Mouse (Mus musculus): ENCODE results near the gene Itgav. TPM values are rescaled to one million over a fixed set of nuclear protein-coding genes. Genes with fewer than 3 reads are reported as not detected.
"Not testable (repeated sequence)": the region's sequence is repeated elsewhere in the genome, so short reads cannot be mapped to it uniquely, and the experiment has no call there.

The Itgav gene
- polyA plus RNA-seq, 1 experiment from 2014 or later, result 13.9 TPM

GRCm38 (mm10) chr2:83692651-83693545, 31.3 kb upstream of the Itgav start:
- Histone ChIP-seq H3K9me3 (replicated peaks) (no peaks in the 10 kb centered on the region), H3K36me3 (no peaks in the 10 kb centered on the region), H3K4me2 (no peak overlapping the region), H3K4me1 (replicated peaks) (no peaks in the 10 kb centered on the region), H3K27me3 (no peaks in the 10 kb centered on the region), H3K4me3 (replicated peaks) (no peak overlapping the region), H3K27ac (no peak overlapping the region), H3K9ac (no peak overlapping the region)
- no peak for DNase-seq
- WGBS (ENCODE audit: insufficient replicate concordance), result 54% methylated on average over 10 of the region's 10 CpGs
- ATAC-seq (ENCODE audit: low read depth), result no peak

GRCm38 (mm10) chr2:83694061-83694460, 30.1 kb upstream of the Itgav start:
- WGBS (ENCODE audit: insufficient replicate concordance), result 73% methylated on average over 7 of the region's 7 CpGs
- no peaks in the 10 kb centered on the region for H3K36me3 ChIP-seq
- H3K27ac ChIP-seq, result no peak overlapping the region
- H3K27me3 ChIP-seq, result no peaks in the 10 kb centered on the region
- DNase-seq, result no peak
- no peaks in the 10 kb centered on the region for H3K9me3 ChIP-seq (replicated peaks)
- H3K4me2 ChIP-seq, result no peak overlapping the region
- ATAC-seq (ENCODE audit: low read depth), result no peak
- H3K4me1 ChIP-seq (replicated peaks), result no peaks in the 10 kb centered on the region
- no peak overlapping the region for H3K9ac ChIP-seq
- H3K4me3 ChIP-seq (replicated peaks), result no peak overlapping the region

GRCm38 (mm10) chr2:83695345-83696247, 28.6 kb upstream of the Itgav start:
- Histone ChIP-seq H3K27ac (no peak overlapping the region), H3K9ac (no peak overlapping the region), H3K9me3 (replicated peaks) (no peaks in the 10 kb centered on the region), H3K36me3 (no peaks in the 10 kb centered on the region), H3K4me3 (replicated peaks) (no peak overlapping the region), H3K4me1 (replicated peaks) (no peaks in the 10 kb centered on the region), H3K27me3 (no peaks in the 10 kb centered on the region), H3K4me2 (no peak overlapping the region)
- ATAC-seq (ENCODE audit: low read depth) (no peak), DNase-seq (no peak)
- whole genome bisulfite sequencing (ENCODE audit: insufficient replicate concordance), result 52% methylated on average over 11 of the region's 11 CpGs

GRCm38 (mm10) chr2:83698484-83698883, 25.7 kb upstream of the Itgav start:
- Histone ChIP-seq H3K27me3 (no peaks in the 10 kb centered on the region), H3K4me2 (no peak overlapping the region), H3K9me3 (replicated peaks) (no peaks in the 10 kb centered on the region), H3K36me3 (no peaks in the 10 kb centered on the region), H3K27ac (no peak overlapping the region), H3K4me3 (replicated peaks) (no peak overlapping the region), H3K4me1 (replicated peaks) (0 out of 2 replicates have a peak, but pooled peaks cover 6% of the 10 kb centered on the region), H3K9ac (no peak overlapping the region)
- 23% methylated on average over 1 of the region's 1 CpGs for WGBS (ENCODE audit: insufficient replicate concordance)
- ATAC-seq (ENCODE audit: low read depth) (no peak), DNase-seq (no peak)

GRCm38 (mm10) chr2:83699324-83699723, 24.9 kb upstream of the Itgav start:
- Histone ChIP-seq H3K4me1 (replicated peaks) (0 out of 2 replicates have a peak, but pooled peaks cover 6% of the 10 kb centered on the region), H3K9ac (no peak overlapping the region), H3K27ac (no peak overlapping the region), H3K9me3 (replicated peaks) (no peaks in the 10 kb centered on the region), H3K36me3 (no peaks in the 10 kb centered on the region), H3K4me2 (no peak overlapping the region), H3K27me3 (no peaks in the 10 kb centered on the region), H3K4me3 (replicated peaks) (no peak overlapping the region)
- DNase-seq (no peak), ATAC-seq (ENCODE audit: low read depth) (no peak)
- 31% methylated on average over 1 of the region's 1 CpGs for WGBS (ENCODE audit: insufficient replicate concordance)

- H3K36me3 ChIP-seq, result no peaks in the 10 kb centered on the region
- no peak overlapping the region for H3K27ac ChIP-seq
- H3K9ac ChIP-seq, result no peak overlapping the region
- ATAC-seq (ENCODE audit: low read depth) (no peak), DNase-seq (no peak)
- no peaks in the 10 kb centered on the region for H3K27me3 ChIP-seq
- H3K4me2 ChIP-seq, result no peak overlapping the region
- H3K4me3 ChIP-seq (replicated peaks), result no peak overlapping the region
- 54% methylated on average over 4 of the region's 4 CpGs for WGBS (ENCODE audit: insufficient replicate concordance)
- H3K4me1 ChIP-seq (replicated peaks), result 0 out of 2 replicates have a peak, but pooled peaks cover 6% of the 10 kb centered on the region
- H3K9me3 ChIP-seq (replicated peaks), result no peaks in the 10 kb centered on the region
These were observed 23.5 kb upstream of the Itgav start for GRCm38 (mm10) chr2:83700667-83701066.

GRCm38 (mm10) chr2:83702411-83702810, 21.8 kb upstream of the Itgav start:
- H3K4me3 ChIP-seq (replicated peaks), result no peak overlapping the region
- 75% methylated on average over 7 of the region's 7 CpGs for WGBS (ENCODE audit: insufficient replicate concordance)
- H3K36me3 ChIP-seq, result no peaks in the 10 kb centered on the region
- H3K4me1 ChIP-seq (replicated peaks), result peaks cover 12% of the 10 kb centered on the region; the same call in 1 of the 2 replicates
- no peak overlapping the region for H3K9ac ChIP-seq
- H3K4me2 ChIP-seq, result no peak overlapping the region
- no peak overlapping the region for H3K27ac ChIP-seq
- DNase-seq, result no peak
- no peaks in the 10 kb centered on the region for H3K9me3 ChIP-seq (replicated peaks)
- no peaks in the 10 kb centered on the region for H3K27me3 ChIP-seq
- no peak for ATAC-seq (ENCODE audit: low read depth)

- ATAC-seq (ENCODE audit: low read depth), result no peak
- H3K4me1 ChIP-seq (replicated peaks), result peaks cover 15% of the 10 kb centered on the region; the same call in 1 of the 2 replicates
- H3K4me3 ChIP-seq (replicated peaks), result no peak overlapping the region
- WGBS (ENCODE audit: insufficient replicate concordance), result 27% methylated on average over 9 of the region's 9 CpGs
- no peak overlapping the region for H3K4me2 ChIP-seq
- H3K36me3 ChIP-seq, result no peaks in the 10 kb centered on the region
- no peak overlapping the region for H3K9ac ChIP-seq
- H3K27me3 ChIP-seq, result no peaks in the 10 kb centered on the region
- no peaks in the 10 kb centered on the region for H3K9me3 ChIP-seq (replicated peaks)
- H3K27ac ChIP-seq, result no peak overlapping the region
- no peak for DNase-seq
These were observed 18.5 kb upstream of the Itgav start for GRCm38 (mm10) chr2:83705580-83706158.

GRCm38 (mm10) chr2:83709896-83710524, 14.2 kb upstream of the Itgav start:
- H3K4me2 ChIP-seq, result no peak overlapping the region
- peaks cover 9% of the 10 kb centered on the region; the same call in 1 of the 2 replicates for H3K4me1 ChIP-seq (replicated peaks)
- H3K4me3 ChIP-seq (replicated peaks), result no peak overlapping the region
- H3K9me3 ChIP-seq (replicated peaks), result no peaks in the 10 kb centered on the region
- ATAC-seq (ENCODE audit: low read depth) (peak; percentile 53), DNase-seq (no peak)
- 49% methylated on average over 11 of the region's 11 CpGs for WGBS (ENCODE audit: insufficient replicate concordance)
- H3K9ac ChIP-seq, result no peak overlapping the region
- no peaks in the 10 kb centered on the region for H3K36me3 ChIP-seq
- no peaks in the 10 kb centered on the region for H3K27me3 ChIP-seq
- no peak overlapping the region for H3K27ac ChIP-seq

GRCm38 (mm10) chr2:83713281-83713680, 10.9 kb upstream of the Itgav start:
- not testable (repeated sequence) for ATAC-seq (ENCODE audit: low read depth); DNase-seq; H3K4me1 ChIP-seq (replicated peaks); H3K27me3 ChIP-seq; H3K27ac ChIP-seq; H3K9ac ChIP-seq; H3K36me3 ChIP-seq; H3K9me3 ChIP-seq (replicated peaks); H3K4me2 ChIP-seq; H3K4me3 ChIP-seq (replicated peaks)
- 58% methylated on average over 7 of the region's 7 CpGs for WGBS (ENCODE audit: insufficient replicate concordance)

- no peak overlapping the region for H3K4me2 ChIP-seq
- DNase-seq (no peak), ATAC-seq (ENCODE audit: low read depth) (no peak)
- no peaks in the 10 kb centered on the region for H3K27me3 ChIP-seq
- H3K27ac ChIP-seq, result no peak overlapping the region
- H3K36me3 ChIP-seq, result no peaks in the 10 kb centered on the region
- H3K9me3 ChIP-seq (replicated peaks), result no peaks in the 10 kb centered on the region
- 72% methylated on average over 5 of the region's 5 CpGs for WGBS (ENCODE audit: insufficient replicate concordance)
- no peak overlapping the region for H3K9ac ChIP-seq
- 0 out of 2 replicates have a peak, but pooled peaks cover 3% of the 10 kb centered on the region for H3K4me1 ChIP-seq (replicated peaks)
- no peak overlapping the region for H3K4me3 ChIP-seq (replicated peaks)
These were observed 10.3 kb upstream of the Itgav start for GRCm38 (mm10) chr2:83713946-83714345.
